Mouse (Mus musculus) spleen, adult 12 weeks (tissue): Measurements from ENCODE around the gene Arl15.
A peak's percentile ranks its signal among the peaks of the same experiment; 100 is the strongest.
"Not testable (repeated sequence)": the region's sequence is repeated elsewhere in the genome, so short reads cannot be mapped to it uniquely, and the experiment has no call there.

Experiments used
- DNase-seq: peaks from one replicate; pipeline ENCODE4 v3.0.0; 2022; ENCODE audit warnings: low spot score

Gene Arl15

DNA sequence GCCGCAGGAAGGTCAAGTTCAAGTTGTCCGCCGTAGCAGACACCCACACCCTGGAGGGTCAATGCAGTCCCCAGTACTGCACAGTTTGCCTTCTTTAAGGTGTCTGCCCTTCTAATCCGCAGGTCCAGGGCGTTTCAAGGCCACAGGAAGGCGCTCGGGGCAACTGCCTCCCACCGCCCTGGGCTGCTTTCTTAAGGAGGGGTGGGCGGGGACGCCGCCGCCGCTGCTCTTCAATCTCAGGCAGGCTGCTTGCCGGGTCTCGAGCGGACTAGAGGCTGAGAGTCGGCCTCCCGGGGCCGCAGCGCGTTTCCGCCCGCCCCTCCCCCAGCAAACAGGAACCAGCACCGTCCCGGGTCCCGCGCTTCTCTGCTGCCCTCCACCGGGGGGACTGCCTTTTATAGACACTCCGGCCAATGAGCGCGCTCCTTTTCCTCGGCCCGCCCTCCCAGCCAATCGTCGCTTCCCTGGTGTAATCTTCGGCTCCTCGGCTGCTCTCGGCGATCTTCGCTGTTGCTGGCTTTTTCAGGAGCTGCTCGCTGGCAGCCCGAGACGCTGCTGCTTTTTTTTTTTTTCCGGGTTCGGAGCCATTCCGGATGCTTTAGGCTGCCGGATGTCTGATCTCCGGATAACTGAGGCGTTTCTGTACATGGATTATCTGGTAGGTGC, at the start of gene Arl15:
Gene Arl15 (plus strand): TSS at position 467 of the 666 bp plus-strand sequence.
- peak; percentile 90 for DNase-seq

DNA sequence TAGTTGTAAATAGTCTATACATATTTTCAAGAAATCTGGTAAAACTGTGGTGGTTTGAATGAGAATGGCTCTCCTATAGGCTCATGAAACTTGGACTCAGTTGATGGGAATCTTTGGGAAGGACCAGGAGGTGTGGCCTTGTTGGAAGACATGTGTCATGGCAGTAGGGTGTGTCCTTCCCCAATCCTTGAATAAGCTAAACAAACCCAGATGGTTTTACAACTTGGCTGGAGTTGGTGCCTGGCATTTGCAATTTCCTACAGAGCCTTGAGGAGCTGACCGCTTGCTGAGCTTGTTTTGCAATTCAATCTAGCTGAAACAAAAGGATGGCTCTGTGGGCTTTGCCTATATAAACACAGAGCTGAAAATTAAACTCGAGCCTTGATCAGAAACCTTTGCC, 49.0 kb upstream of the Arl15 start:
- no peak for DNase-seq

DNA sequence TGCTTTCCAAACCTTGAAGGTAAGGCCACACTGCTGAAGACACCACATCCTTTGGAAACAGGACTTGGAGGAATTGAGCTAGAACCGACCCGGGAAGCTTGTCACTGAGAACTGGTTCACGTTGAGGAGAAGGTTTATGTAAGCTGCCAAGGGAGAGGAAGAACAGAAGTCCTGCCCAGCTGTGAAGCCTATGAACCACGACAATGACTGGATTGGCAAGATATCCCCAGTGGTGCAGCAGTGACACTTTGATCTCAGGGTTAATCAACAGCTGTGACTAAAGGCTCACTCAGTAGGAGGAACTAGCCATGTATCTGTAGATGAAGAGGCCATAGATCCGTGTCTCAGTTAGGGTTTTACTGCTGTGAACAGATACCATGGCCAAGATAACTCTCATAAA, 43.5 kb upstream of the Arl15 start:
- no peak for DNase-seq

DNA sequence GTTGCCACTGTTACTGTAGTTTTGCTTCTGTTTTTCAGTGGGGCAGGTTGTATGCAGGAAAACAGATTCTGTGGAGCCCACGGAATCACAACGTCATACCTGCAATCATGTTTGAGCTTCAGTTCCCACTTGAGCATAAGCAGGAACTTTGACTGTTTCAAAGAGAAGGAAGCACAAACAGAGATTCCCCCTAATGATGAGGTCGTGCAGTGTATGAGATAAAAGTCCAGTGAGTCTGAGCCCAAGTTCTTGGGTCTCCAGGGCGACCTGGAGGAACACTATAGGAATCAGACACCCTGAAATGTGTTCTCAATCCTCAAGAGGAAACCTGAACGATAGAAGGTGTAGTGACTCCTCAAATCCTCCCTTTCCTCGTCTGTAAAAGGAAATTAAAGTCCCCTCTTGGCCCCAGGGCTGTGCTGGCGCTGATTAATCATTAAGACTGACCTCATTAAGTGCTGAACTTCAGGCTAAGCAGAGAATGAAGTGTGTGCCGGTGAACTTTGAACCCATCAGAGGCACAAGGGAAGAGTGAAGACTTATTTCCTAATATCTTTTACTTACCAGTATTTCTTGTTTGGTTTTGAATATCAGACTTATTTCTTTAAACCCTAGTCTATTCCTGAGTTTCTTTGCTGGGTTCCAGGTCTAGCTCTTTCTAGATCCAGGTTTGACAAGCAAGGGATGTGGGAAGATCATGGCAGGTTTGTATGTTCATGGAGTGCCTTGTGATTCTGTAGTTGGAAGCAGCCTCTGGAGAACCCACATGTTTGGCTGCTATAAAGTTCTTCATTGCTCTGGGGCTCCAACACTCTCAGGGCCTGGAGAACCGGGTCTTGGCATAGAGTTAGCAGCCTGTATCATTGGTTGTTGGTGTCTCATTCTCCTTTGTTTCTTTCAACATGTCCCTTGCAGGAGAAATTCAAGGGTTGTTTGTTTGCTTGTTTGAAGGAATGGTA, 39.3 kb upstream of the Arl15 start:
- DNase-seq = no peak

DNA sequence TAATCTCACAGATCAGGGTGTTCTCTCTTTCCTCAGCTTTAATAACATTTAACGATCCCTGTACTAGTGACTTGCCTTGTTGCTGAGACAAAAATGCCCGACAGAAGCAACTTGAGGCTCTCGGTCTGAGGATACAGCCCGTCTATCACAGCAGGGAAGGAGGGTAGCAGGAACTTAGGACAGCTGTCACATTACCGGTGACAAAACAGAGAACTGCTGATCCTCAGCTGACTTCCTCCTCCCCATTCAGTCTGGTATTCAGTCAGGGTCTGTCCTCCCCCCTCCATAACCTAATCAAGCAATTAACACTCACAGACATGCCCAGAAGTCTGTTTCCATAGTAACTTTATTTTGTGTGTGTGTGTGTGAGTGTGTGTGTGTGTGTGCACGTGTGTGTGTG, 38.5 kb upstream of the Arl15 start:
- DNase-seq = no peak

DNA sequence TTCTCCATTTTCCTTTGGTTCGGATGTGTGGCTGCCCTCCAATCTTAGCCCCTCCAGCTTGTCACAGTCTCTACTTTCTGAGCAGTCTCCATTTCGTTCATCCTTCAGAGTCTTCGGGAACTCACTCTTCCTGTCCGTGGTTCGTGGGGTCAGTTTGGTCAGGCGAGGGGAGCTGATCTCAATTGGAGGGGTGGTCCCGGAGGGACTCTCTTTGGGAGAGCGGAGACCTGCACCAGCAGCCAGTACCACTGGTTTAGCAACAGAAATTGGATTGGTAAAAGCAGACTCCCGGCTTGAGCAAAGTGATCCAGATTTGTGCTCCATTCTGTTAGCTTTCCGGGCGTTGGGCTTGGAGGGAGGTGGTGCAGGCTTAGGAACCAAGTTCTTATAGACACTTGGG, 32.6 kb upstream of the Arl15 start:
- no peak for DNase-seq

DNA sequence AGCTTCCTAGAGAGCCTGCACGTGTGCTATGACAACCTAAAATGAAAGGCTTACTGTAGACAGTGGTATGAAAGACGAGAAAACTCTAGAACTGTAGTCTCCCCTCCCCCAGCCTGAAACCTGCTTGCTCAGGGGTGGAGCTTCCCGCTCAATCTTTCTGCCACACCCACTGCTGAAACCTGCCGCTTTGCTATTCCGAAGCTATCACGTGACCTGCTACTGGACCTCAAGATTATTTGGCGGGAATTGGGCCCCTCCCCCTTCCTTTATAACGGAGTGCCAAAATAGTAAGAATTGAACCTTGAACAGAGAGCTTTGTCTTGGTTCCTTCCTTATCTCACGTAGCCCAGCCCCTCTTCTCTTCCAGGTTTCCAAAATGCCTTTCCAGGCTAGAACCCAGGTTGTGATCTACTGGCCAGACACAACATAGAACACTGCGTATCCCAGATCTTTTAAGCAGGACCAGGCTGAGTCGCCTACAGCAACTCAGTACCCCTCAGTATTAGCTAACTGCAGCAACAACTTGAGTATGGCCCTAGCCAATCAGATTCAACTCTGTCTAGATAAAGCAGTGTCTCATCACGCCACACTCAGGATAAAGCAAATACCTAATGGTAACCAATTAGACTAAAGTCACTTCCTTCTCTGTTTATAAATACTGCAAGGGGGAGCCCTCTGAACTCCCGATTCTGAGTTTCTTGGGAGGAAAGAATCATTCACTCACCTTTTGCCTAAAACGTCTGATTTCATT, 31.4 kb upstream of the Arl15 start:
- no peak for DNase-seq

DNA sequence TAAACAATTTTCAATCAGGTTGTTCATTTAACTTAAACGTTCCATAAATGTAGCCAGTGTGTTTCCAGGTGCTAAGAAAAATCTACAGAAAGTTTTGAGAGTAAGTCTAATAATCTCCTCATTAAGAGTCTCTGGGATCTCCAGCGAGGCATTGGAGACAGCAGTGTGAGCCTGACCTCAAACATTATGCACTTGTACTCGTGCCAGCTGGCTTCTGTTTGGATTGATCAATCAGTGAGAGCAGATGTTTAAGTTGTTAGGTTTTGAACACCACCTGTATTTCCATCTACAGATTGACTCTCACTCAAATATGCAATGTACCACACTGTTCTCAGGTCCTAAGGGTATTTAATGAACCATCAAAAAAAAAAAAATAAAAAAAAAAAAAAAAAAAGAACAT, 28.9 kb upstream of the Arl15 start:
- no peak for DNase-seq

DNA sequence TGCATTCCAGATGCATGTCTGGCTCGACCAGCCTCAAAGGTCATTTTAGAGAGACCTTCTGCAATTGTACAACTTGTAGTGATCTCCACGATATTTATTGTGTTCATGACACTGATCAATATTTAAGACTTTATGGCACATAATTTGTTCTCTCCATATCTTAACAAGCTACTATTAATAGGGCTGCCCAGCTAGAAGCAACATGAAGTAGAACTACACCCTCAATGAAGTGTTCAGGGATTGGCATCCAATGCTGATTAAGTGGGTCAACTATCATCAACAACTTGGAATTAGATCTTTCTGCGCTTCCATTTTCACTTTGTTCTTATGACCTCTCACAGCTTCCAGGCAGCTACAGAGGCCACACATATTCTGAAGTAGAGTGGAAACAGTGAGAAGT, 24.5 kb upstream of the Arl15 start:
- no peak for DNase-seq

DNA sequence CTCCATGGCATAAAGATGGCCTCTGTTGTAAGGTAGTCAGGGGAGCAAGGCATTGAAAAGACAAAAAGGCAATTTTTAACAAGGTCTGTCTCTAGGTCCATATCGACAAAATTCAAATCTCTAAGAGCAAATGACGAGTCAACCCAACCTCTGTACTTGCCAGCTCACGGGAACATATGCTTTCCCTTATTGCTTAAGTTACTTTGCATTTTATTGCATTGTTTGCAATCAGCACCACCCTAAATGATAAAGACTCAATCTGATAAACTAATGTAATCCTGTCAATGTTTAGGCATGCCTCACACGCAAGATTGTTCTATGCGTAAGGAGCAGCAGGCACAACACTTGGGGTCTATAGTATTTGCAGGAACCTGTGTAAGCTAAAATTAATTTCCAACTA, 24.0 kb upstream of the Arl15 start:
- DNase-seq = no peak

DNA sequence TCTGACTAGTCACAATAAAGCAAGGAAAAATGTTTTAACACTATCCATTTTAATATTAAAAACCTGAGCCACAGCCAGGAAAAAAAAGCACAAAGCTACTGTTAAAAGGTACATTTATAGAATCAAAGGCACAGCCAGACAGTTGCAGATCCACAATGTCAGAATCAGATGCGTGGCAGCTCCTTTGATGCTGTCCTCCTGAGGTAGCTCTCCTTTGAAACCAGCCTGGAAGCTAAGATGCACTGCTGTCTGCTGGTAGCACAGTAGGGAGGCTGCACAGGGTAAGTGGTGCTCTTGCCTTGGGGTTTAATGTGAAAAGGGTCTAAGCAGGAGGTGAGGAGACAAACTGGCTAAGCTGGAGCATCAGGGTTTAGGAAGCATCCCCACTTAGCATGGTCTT, 23.0 kb upstream of the Arl15 start:
- DNase-seq = no peak

DNA sequence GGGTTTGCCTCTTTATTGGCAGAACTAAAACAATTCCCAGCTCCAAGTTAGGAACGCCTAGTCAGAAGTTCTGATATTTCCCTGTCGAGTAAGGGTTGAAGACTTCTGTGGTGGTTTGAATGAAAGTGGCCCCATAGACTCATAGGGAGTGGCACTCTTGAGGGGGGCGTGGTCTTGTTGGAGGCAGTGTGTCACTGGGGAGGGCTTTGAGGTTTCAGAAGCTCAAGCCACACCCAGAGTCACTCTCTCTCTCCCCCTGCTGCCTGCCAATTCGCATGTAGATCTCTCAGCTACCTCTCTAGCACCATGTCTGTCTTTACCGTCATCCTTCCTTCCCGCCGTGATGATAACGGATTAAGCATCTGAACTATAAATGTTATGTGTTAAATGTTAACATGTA, 19.5 kb upstream of the Arl15 start:
- no peak for DNase-seq

DNA sequence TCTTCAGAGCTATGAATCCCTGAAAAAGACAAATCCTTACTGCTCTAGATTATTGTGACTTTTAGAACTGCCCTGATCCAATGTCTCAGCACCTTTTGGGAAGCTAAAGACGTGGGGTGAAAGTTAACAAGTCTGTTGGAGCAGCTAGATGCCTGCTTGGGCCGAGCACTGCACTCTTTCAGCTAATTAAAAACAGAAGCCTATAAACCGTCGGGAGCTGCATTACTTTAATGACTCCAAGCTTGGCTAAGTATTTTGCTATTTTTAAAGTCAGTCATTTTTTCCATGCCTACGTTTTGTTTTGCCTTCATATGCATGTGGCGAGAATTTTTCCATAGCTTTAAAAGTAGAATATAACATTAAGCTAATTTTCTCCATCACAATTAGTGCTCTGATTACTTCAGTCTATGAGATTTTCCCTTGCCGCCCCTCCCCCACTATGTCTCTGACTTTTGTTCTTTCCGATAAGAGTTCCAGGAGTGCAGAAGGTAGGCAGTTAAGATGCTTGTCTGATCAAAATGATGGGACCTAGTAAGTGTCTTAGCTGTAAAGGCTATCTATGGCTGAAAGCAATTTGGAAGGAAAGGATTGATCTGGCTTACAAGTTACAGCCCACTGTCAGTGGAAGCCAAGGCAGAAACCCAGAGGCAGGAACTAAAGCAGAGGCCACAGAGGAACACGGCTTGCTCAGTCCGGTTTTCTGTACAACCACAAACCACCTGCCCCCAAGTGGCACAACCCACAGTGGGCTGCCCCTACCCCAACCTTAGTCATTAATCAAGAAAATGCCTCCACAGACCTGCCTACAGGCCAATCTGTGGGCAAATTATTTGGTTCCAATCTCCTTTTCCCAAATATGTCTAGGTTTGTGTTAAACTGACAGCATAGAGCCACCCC, 18.8 kb upstream of the Arl15 start:
- DNase-seq = no peak

DNA sequence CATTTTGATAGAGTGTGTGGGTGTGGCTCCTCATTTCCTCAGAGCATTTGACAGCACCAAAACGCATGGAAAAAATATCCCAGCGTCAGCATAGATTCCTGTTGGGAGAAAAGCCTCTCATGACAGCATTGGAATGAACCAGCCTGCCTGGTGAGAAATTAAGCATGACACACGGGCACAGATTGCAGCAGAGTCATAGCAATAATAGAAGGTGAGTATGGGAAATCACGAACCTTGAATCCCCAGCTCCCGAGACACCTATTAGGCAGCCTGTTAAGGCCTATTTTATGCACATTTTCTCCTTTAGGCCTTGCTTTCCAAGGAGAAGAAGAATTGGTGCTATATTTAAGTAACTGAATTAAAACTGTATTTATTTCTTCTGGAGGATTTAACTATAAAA, 8.5 kb upstream of the Arl15 start:
- DNase-seq = no peak

DNA sequence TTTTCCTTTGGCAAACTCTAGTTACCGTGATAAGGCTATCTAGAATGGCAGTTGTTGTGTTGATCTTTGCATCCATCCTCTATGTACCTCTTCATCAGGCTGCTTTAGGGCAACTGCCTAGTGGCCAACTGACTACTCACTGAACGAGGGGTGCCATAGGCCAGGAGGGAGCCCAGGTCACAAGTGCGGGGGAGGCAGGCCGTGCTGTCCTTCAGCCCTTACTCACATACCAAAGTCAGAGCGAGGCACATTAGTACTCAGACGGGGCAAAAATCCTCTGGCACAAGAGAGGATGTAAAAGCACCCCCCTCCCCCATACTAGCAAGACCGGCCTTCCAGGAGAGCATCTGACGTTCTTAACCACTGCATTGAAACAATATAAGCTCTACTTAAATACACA, 7.2 kb upstream of the Arl15 start:
- no peak for DNase-seq

DNA sequence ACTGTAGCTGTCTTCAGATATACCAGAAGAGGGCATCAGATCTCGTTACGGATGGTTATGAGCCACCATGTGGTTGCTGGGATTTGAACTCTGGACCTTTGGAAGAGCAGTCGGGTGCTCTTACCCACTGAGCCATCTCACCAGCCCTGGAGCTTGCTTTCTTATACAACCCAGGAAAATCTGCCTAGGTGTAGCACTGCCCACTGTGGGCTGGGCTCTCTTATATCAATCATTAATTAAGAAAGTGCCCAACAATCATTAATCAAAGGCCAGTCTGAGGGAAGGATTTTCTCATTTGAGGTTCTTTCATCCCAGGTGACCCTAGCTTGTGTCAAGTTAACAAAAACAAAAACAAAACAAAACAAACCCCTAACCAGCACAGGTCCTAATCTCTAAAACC, 4.3 kb upstream of the Arl15 start:
- not testable (repeated sequence) for DNase-seq

DNA sequence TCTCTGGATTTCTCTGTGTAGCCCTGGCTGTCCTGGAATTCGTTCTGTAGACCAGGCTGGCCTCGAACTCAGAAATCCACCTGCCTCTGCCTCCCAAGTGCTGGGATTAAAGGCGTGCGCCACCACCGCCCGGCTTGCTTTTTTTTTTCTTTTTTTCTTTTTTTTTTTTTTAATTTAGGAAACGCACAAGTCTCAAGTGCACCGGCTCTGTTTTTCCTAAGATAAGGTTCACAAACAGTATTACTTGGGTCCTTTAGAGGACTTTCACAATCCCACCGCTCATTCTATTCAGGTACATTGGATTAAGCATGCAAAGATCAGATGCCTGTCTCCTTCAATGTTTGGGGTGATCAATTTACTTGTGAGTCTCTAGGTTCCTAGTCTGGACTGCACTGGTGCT, 668 bp upstream of the Arl15 start:
- no peak for DNase-seq

DNA sequence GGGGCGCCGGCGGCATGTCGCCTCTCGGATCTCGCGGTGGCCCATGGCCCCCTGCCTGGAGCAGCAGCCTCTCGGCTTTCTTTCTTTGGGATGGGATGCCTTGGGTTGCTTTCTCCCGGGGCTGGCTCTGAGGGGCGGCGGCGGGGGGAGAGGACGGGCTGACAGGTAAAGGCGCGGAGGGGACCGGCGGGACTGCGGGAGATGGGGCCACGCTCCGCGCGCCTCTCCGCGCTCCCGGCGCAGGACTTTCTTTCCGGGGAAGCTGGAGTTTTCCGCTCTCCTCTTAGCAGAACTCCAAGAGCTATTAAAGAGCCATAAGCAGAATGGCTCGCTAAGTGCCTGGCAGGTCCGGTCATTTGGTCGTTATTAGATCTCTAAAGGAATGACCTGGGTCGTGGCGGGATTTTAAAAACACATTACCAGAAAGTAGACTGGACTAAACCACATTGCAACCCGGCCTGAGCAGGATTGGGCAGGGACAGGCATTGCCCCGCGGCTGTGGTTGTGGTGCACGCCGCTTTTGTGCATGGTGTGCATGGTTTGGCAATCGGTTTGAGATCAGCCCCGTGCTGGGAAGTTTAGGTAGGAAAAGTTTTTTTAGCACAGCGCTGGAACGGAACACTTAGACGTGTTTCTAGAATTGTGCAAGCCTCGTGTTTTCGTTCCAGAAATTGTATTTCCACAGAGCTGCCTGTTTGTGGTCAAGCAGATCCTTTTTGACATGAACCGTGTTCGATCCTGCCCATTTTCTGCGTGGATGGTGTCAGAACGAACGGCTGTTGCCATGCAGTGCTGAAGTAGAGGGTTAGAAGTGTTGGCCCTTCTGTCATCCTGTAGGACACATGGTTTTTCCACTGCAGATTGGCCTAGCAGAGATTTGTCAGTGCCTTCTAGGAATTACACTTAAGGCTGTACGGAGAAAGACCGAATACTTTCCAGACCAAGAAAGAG, 675 bp downstream of the Arl15 start:
- DNase-seq = peak; percentile 18

DNA sequence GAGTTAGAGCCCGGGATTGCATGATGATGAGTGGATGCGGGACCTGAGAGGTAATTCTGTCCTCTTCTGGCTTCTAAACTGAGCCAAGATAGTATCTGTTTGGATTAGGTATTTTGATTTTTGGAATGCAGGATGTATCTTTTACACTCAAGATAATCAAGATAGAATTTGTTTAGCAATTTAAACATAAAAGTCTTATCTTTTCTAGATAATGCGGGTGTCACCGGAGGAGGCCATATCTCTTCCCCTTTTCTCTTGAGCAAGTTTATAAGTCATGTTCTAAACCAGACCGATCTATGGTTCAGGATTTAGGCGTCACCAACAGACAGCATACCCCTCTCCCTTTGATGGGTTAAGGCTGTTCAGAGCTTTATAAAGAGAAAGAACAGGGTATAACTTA, 3.1 kb downstream of the Arl15 start:
- DNase-seq = no peak

DNA sequence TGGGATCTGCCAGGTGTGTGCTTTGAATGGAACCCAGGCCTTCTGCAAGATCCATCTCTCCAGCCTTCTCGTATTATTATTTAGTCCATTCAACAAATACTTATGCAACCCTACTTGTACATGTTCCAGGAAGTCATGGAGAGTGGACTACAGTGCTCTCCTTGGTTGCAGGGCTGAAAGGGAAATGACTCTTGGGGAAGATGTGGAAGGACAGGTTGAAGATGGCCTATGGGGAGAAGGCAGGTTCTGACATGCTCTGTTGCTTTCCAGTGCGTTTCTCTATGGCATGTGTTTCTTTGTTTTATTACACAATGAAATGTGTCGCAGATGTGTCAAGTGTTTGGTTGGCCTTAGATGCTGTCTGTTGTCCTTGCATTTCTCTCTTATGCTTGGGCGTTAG, 5.1 kb downstream of the Arl15 start:
- no peak for DNase-seq

DNA sequence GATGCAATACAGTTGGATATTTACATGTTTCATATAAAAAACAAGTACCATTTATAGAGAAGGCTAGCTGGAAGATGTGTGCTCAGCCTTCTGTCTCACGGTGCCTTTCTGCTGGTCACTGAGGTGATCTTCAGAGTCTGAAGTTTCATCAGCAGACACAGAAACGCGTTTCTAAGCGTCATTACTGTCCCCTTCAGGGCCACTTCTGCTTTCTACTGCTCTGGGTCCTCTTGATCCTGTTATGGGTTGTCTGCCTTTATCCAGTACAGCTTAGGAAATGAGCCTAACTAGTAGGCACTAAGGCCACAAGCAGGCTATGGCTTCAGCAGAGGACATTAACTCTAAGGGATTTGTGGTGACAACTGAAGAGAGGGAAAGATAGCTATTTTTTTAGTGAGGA, 5.9 kb downstream of the Arl15 start:
- no peak for DNase-seq
